Mouse (Mus musculus): ENCODE results near the gene Camta1. TPM values are rescaled to one million over a fixed set of nuclear protein-coding genes. Genes with fewer than 3 reads are reported as not detected.
A peak's percentile ranks its signal among the peaks of the same experiment; 100 is the strongest.

Gene Camta1
- total RNA-seq, 1 experiment, result 9.3 TPM

DNA sequence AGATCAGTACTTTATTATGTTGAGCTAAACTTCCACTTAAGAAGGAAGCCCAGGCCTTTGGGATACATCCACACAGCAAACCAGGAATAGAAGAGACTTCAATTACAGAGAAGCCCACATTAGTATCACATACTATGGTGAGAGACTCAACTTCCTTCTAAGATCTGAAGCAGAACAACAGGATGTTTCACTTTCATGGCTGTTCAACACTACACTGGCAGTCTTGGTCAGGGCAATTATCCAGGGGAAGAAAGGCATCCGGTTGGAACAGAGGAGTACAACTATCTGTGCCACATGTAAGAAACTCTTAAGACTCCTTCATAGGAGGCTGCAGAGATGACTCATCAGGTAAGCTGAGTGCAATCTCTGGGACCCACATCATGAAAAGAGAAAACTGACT is 810.5 kb downstream of the Camta1 start:
- no peak for TF ChIP-seq CHD2 (IDR thresholded peaks at IDR 0.05; ENCODE audit: low read depth, low read length)
- in situ Hi-C loops (cut with MboI; ENCODE audit: low sequenced_read_pairs in 2 of 2, unreplicated experiment in 2 of 2), result no loop called here
- peaks cover 8% of the 10 kb centered on the region; the same call in 1 of the 2 replicates for H3K36me3 ChIP-seq (ENCODE audit: control insufficient read depth, insufficient read depth, low read length, poor library complexity, severe bottlenecking)
- no peak overlapping the region for H3K27ac ChIP-seq (ENCODE audit: insufficient read depth, low read depth, low read length, poor library complexity, severe bottlenecking)
- H3K9ac ChIP-seq (ENCODE audit: insufficient read depth, low read depth, low read length, poor library complexity, severe bottlenecking), result no peak overlapping the region
- no peaks in the 10 kb centered on the region for H3K9me3 ChIP-seq (ENCODE audit: control insufficient read depth, insufficient read depth, low read depth, low read length)
- H3K4me1 ChIP-seq (ENCODE audit: control insufficient read depth in 2 of 2, insufficient read depth in 2 of 2, low read length in 2 of 2, poor library complexity in 1 of 2), result no peaks in the 10 kb centered on the region
- no peak overlapping the region for H3K4me3 ChIP-seq (ENCODE audit: insufficient read depth in 1 of 2, low read depth in 1 of 2, low read length in 2 of 2, poor library complexity in 1 of 2, severe bottlenecking in 1 of 2)
- DNase-seq (ENCODE audit: low read depth, low spot score), result no peak

DNA sequence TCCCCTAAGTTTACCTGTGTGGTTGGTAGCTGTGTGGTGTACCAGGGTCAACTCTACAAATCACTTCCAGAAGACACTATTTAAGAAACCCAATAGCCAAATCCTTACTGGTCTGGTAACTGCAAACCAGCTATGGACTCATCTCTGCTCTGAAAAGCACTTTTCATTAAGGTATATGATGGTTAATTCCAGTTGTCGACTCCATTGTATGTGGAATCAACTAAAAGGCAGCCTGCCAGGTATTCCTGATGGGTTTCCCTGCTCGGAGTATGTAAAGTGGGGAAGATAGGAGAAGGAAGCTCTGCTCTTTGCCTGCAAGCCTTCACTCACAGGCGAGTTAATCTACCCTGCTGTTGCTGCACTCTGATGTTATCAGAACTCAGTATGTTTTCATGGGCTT is 815.2 kb downstream of the Camta1 start:
- in situ Hi-C loops (cut with MboI; ENCODE audit: low sequenced_read_pairs in 2 of 2, unreplicated experiment in 2 of 2), result no loop called here
- Histone ChIP-seq H3K4me3 (ENCODE audit: insufficient read depth in 1 of 2, low read depth in 1 of 2, low read length in 2 of 2, poor library complexity in 1 of 2, severe bottlenecking in 1 of 2) (no peak overlapping the region), H3K27ac (ENCODE audit: insufficient read depth, low read depth, low read length, poor library complexity, severe bottlenecking) (no peak overlapping the region), H3K9me3 (ENCODE audit: control insufficient read depth, insufficient read depth, low read depth, low read length) (no peaks in the 10 kb centered on the region), H3K9ac (ENCODE audit: insufficient read depth, low read depth, low read length, poor library complexity, severe bottlenecking) (no peak overlapping the region), H3K4me1 (ENCODE audit: control insufficient read depth in 2 of 2, insufficient read depth in 2 of 2, low read length in 2 of 2, poor library complexity in 1 of 2) (peaks cover 3% of the 10 kb centered on the region in 2 experiments; a peak in 2 of 4 replicates), H3K36me3 (ENCODE audit: control insufficient read depth, insufficient read depth, low read length, poor library complexity, severe bottlenecking) (peaks cover 6% of the 10 kb centered on the region; the same call in 1 of the 2 replicates)
- TF ChIP-seq MAFK (IDR thresholded peaks at IDR 0.05; ENCODE audit: insufficient read depth, low read depth, low read length) (no peak), ZNF384 (IDR thresholded peaks at IDR 0.05; ENCODE audit: low read depth, low read length) (no peak)
- DNase-seq (ENCODE audit: low read depth, low spot score), result no peak

DNA sequence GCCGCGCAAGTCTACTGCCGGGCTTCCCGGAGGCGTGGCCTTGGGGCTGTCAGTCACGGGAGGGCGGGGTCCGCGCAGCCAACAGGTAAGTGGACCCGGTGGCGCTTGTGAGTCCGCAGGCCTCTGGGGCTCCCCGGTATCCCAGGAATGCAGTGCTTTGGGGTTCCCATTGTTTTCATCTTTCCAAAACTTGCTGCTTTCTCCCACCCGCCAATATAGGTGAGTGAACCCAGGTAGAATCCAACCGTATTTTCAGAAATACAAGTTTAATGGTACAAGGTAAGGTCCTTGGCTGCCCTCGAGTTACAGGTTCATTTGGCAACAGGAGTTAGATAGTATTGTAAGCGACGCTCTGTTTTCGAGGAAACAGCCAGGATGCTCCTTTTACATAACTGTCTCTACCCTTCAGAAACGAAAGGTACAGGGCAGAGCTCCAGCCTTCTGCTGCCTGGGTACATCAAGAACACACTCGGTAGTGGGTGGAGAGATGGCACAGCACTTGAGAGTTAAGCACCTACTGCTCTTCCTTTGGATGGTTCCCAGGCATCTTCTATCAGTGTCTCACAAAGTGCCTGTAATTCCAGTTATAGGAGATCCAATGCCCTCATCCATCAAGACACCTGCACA is 816.6 kb downstream of the Camta1 start:
- peak overlapping the region; percentile 65 to 73 for H3K4me3 ChIP-seq (ENCODE audit: insufficient read depth in 1 of 2, low read depth in 1 of 2, low read length in 2 of 2, poor library complexity in 1 of 2, severe bottlenecking in 1 of 2)
- in situ Hi-C loops (cut with MboI; ENCODE audit: low sequenced_read_pairs in 2 of 2, unreplicated experiment in 2 of 2), result no loop called here
- H3K9ac ChIP-seq (ENCODE audit: insufficient read depth, low read depth, low read length, poor library complexity, severe bottlenecking), result peak overlapping the region; percentile 26; the same call in 1 of the 2 replicates
- no peaks in the 10 kb centered on the region for H3K9me3 ChIP-seq (ENCODE audit: control insufficient read depth, insufficient read depth, low read depth, low read length)
- TF ChIP-seq MAFK (IDR thresholded peaks at IDR 0.05; ENCODE audit: insufficient read depth, low read depth, low read length) (no peak), ZNF384 (IDR thresholded peaks at IDR 0.05; ENCODE audit: low read depth, low read length) (no peak), ZC3H11A (IDR thresholded peaks at IDR 0.05; ENCODE audit: borderline replicate concordance, low read depth, low read length) (no peak), CHD2 (IDR thresholded peaks at IDR 0.05; ENCODE audit: low read depth, low read length) (no peak), HCFC1 (IDR thresholded peaks at IDR 0.05; ENCODE audit: borderline replicate concordance, insufficient read depth, low read length) (no peak)
- no peak overlapping the region for H3K27ac ChIP-seq (ENCODE audit: insufficient read depth, low read depth, low read length, poor library complexity, severe bottlenecking)
- H3K4me1 ChIP-seq (ENCODE audit: control insufficient read depth in 2 of 2, insufficient read depth in 2 of 2, low read length in 2 of 2, poor library complexity in 1 of 2), result peaks cover 3% of the 10 kb centered on the region in 2 experiments; a peak in 2 of 4 replicates
- no peak for DNase-seq (ENCODE audit: low read depth, low spot score)
- H3K36me3 ChIP-seq (ENCODE audit: control insufficient read depth, insufficient read depth, low read length, poor library complexity, severe bottlenecking), result peaks cover 2% of the 10 kb centered on the region; the same call in 1 of the 2 replicates

DNA sequence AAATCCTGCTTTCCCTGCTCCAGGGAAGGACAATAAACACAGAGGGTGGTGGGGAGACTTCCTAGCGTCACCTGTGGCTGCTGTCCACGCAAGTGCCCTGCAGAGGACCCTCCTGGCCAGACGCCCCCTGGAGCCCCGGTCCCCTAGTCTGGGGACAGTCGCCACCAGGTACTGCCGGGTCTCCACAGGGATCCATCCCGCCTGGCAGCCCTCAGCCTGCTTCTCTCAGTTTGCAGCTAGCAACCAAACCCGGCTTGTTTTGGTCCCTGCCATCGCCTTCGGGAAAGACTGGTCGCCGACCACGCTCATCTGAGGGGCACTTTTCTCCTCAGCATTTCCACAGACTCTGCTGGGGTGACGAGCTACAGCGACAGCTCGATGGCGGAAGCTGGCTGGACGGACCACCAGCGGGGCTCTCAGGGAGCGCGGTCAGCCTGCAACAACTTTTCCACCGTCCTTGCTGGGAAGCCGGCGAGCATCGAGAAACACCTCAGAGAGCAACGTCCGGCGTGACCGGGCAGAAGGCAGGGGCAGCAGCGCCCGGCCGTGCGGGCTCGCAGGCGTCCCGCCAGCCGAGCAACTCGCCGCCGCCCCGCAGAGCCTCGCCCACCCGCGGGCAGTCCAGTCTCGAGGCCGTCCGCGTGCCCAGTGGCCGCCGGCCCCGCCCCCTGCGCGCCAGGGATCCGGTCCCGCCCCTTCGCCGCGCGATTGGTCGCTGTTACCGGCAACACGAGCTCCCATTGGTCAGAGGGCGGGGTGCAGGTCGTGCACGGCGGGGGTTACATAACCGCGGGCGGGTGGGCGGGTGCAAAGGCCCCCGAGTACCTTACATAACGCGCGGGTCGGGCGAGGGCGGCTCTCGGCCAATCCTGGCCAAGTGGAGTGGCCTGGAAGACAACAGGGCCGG is 817.4 kb downstream of the Camta1 start, which contains the start of gene Per3:
TSS of gene Per3 (minus strand) at position 629 of the 907 bp plus-strand sequence.
- peak; percentile 86 for DNase-seq (ENCODE audit: low read depth, low spot score)
- H3K27ac ChIP-seq (ENCODE audit: insufficient read depth, low read depth, low read length, poor library complexity, severe bottlenecking), result no peak within 1 kb of the TSS
- peak within 1 kb of the TSS; percentile 73 to 95 for H3K4me3 ChIP-seq (ENCODE audit: insufficient read depth in 1 of 2, low read depth in 1 of 2, low read length in 2 of 2, poor library complexity in 1 of 2, severe bottlenecking in 1 of 2)
- peaks cover 3% of the 10 kb centered on the region in 2 experiments; a peak in 2 of 4 replicates for H3K4me1 ChIP-seq (ENCODE audit: control insufficient read depth in 2 of 2, insufficient read depth in 2 of 2, low read length in 2 of 2, poor library complexity in 1 of 2)
- in situ Hi-C loops (cut with MboI; ENCODE audit: low sequenced_read_pairs in 2 of 2, unreplicated experiment in 2 of 2), result no loop called here
- TF ChIP-seq HCFC1 (IDR thresholded peaks at IDR 0.05; ENCODE audit: borderline replicate concordance, insufficient read depth, low read length) (no peak), MAFK (IDR thresholded peaks at IDR 0.05; ENCODE audit: insufficient read depth, low read depth, low read length) (no peak), ZNF384 (IDR thresholded peaks at IDR 0.05; ENCODE audit: low read depth, low read length) (no peak), ZC3H11A (IDR thresholded peaks at IDR 0.05; ENCODE audit: borderline replicate concordance, low read depth, low read length) (no peak), CHD2 (IDR thresholded peaks at IDR 0.05; ENCODE audit: low read depth, low read length) (no peak)
- H3K9ac ChIP-seq (ENCODE audit: insufficient read depth, low read depth, low read length, poor library complexity, severe bottlenecking), result peak within 1 kb of the TSS; percentile 77
- H3K36me3 ChIP-seq (ENCODE audit: control insufficient read depth, insufficient read depth, low read length, poor library complexity, severe bottlenecking), result peaks cover 2% of the 10 kb centered on the region; the same call in 1 of the 2 replicates
- H3K9me3 ChIP-seq (ENCODE audit: control insufficient read depth, insufficient read depth, low read depth, low read length), result no peaks in the 10 kb centered on the region

All from ES-E14 (cell line).